Mouse (Mus musculus) adipose tissue, adult 10 weeks (tissue): ENCODE data around the gene Slc36a4. TPM values are rescaled to one million over a fixed set of nuclear protein-coding genes. Genes with fewer than 3 reads are reported as not detected.

Experiments
- polyA plus RNA-seq: library from polyadenylated mRNA; stranded (reverse); fragments of 350-450 nt; fragmentation: Illumina TruSeq; extraction: RNeasy Lipid Tissue Mini Kit (QIAGEN cat#74804); gene quantifications from one replicate; pipeline ENCODE4 v1.2.3, GENCODE M21; 2014; ENCODE audit warnings: low read depth, low replicate concordance

Gene Slc36a4
- polyA plus RNA-seq, result 5.9 TPM

GRCm38 (mm10) chr9:15709599-15710381, at the start of gene Slc36a4:
TSS of gene Slc36a4 (plus strand) at chr9:15709738.

Other genes starting within 250 kb of the Slc36a4 start
- gene Smco4, start 216.3 kb upstream of the Slc36a4 start, polyA plus RNA-seq, result 34.5 TPM
- 5.7 TPM for gene Deup1, start 81.8 kb upstream of the Slc36a4 start, polyA plus RNA-seq
- gene Mtnr1b, start 164.8 kb downstream of the Slc36a4 start, polyA plus RNA-seq, result not detected